Mouse (Mus musculus): Measurements from ENCODE around the gene Thsd4. TPM values are rescaled to one million over a fixed set of nuclear protein-coding genes. Genes with fewer than 3 reads are reported as not detected.

Thsd4 gene
- polyA plus RNA-seq, 1 experiment from 2014 or later = 30.5 TPM

DNA sequence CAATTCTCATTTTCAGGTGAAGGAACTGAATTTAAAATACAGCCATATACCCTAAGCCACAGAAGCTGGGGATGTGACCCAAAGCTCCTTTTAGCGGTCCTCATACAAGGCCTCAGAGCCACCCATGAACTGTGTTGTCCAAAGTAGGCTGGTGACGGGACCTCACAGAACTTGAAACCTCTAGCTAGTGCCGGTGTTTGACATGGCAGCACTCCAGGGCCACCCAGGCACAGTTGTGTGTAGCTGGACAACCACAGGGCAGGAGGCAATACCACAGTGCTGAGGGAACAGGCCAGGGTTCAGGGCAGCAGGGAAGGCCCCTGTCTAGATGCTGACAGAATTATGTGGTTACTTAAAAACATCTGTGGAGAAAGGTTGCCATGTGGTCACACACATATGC, 499.5 kb downstream of the Thsd4 start:
- Histone ChIP-seq H3K9ac (no peak overlapping the region), H3K27me3 (no peaks in the 10 kb centered on the region), H3K4me2 (replicated peaks) (no peak overlapping the region), H3K9me3 (no peaks in the 10 kb centered on the region), H3K4me1 (peaks cover 45% of the 10 kb centered on the region), H3K36me3 (no peaks in the 10 kb centered on the region), H3K4me3 (no peak overlapping the region), H3K27ac (peak overlapping the region; percentile 82)
- ATAC-seq (ENCODE audit: low FRiP score, low read depth) = peak; percentile 85
- 55% methylated on average over 3 of the region's 3 CpGs for whole genome bisulfite sequencing

DNA sequence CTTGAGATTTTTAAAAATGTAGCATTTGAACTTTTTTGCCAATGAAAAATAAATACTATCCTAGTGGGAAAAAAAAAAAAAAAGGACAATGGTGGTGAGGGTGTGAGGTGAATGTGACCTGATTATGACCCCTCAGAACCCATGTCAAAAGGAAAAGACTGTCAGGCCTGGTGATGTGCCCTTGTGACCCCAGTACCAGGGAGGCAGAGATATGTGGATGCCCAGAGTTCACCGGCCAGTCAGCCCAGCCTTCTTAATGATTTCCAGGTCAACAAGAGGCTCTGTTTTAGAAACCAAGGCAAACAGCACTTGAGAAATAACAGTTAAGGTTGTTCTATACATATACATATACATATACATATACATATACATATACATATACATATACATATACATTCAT, 501.4 kb downstream of the Thsd4 start:
- H3K36me3 ChIP-seq = no peaks in the 10 kb centered on the region
- no peak overlapping the region for H3K4me2 ChIP-seq (replicated peaks)
- H3K4me3 ChIP-seq = no peak overlapping the region
- no peak overlapping the region for H3K9ac ChIP-seq
- H3K27ac ChIP-seq = no peak overlapping the region
- ATAC-seq (ENCODE audit: low FRiP score, low read depth) = no peak
- peaks cover 42% of the 10 kb centered on the region for H3K4me1 ChIP-seq
- no peaks in the 10 kb centered on the region for H3K27me3 ChIP-seq
- no peaks in the 10 kb centered on the region for H3K9me3 ChIP-seq
- 15% methylated on average over 1 of the region's 1 CpGs for WGBS

DNA sequence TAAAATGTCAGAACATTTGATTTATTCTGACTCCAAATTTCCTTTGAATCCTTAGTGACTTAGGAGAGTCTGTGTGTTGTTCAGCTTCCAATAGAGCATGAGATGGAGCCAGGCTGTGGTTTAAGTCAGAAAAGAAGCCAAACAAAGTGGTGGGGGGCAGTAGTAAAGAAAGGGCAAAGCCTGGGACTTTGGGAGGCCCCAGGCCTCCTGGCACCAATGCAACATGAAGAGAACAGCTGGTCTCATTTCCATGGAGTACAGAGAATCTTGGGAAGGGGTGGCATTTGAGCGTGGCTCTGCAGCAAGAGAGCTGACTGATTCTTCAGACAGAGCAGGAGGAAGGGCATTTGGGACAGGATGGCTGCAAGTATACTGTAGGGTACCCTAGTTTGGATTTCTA, 511.6 kb downstream of the Thsd4 start:
- H3K9me3 ChIP-seq = no peaks in the 10 kb centered on the region
- H3K4me3 ChIP-seq = no peak overlapping the region
- H3K9ac ChIP-seq = no peak overlapping the region
- ATAC-seq (ENCODE audit: low FRiP score, low read depth) = no peak
- no peaks in the 10 kb centered on the region for H3K36me3 ChIP-seq
- H3K4me1 ChIP-seq = peaks cover 24% of the 10 kb centered on the region
- no peaks in the 10 kb centered on the region for H3K27me3 ChIP-seq
- H3K27ac ChIP-seq = no peak overlapping the region
- WGBS = 58% methylated on average over 1 of the region's 1 CpGs
- H3K4me2 ChIP-seq (replicated peaks) = no peak overlapping the region

DNA sequence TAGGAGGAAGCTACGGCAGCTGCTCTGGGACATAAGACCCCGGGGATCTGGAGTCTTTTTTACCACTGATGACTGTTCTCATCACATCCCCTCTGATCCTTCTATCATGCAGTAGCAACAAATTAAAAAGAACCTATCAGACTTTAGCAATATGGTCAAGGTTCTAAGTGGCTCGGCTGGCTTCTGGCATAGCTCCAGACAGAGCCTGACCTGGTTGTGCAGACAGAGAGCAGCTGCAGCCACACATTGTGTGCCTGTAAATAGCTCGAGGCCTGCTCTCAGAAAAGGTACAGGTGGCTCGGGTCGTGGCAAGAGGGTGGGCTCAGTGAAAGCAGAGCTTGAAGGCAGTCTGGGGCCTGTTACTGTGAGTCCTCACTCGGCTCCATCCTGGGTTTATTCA, 512.9 kb downstream of the Thsd4 start:
- H3K27me3 ChIP-seq = no peaks in the 10 kb centered on the region
- no peaks in the 10 kb centered on the region for H3K36me3 ChIP-seq
- no peak overlapping the region for H3K9ac ChIP-seq
- H3K4me1 ChIP-seq = peaks cover 29% of the 10 kb centered on the region
- no peak overlapping the region for H3K4me2 ChIP-seq (replicated peaks)
- no peaks in the 10 kb centered on the region for H3K9me3 ChIP-seq
- H3K27ac ChIP-seq = peak overlapping the region; percentile 61; the same call in 1 of the 2 replicates
- ATAC-seq (ENCODE audit: low FRiP score, low read depth) = no peak; the same call in 1 of the 2 replicates
- no peak overlapping the region for H3K4me3 ChIP-seq
- 26% methylated on average over 7 of the region's 7 CpGs for WGBS

DNA sequence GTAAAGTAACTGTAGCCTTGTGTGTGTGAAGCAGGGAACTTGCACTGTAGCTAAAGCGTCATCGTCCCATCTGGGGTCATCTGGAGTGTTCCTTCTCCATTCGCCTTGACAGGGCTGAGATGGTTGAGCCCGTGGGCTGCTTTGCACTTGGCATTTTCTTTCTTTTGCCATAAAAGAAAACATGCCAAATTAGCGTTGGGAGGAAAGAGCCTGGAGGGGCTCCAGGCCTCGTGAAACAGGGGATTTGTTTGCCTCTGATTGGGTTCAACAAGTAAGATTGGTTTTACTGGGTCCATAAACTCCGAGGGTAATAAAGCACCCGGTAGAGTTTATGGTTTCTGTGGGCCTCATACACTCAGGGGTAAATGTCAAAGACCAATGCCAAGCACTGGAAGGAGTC, 519.5 kb downstream of the Thsd4 start:
- Histone ChIP-seq H3K27me3 (no peaks in the 10 kb centered on the region), H3K9ac (no peak overlapping the region), H3K4me3 (no peak overlapping the region), H3K4me1 (peaks cover 38% of the 10 kb centered on the region), H3K9me3 (no peaks in the 10 kb centered on the region), H3K36me3 (peaks cover 3% of the 10 kb centered on the region; the same call in 1 of the 2 replicates), H3K27ac (peak overlapping the region; percentile 69; the same call in 1 of the 2 replicates), H3K4me2 (replicated peaks) (peak overlapping the region; percentile 39)
- WGBS = 28% methylated on average over 8 of the region's 8 CpGs
- ATAC-seq (ENCODE audit: low FRiP score, low read depth) = peak; percentile 74; the same call in 1 of the 2 replicates

DNA sequence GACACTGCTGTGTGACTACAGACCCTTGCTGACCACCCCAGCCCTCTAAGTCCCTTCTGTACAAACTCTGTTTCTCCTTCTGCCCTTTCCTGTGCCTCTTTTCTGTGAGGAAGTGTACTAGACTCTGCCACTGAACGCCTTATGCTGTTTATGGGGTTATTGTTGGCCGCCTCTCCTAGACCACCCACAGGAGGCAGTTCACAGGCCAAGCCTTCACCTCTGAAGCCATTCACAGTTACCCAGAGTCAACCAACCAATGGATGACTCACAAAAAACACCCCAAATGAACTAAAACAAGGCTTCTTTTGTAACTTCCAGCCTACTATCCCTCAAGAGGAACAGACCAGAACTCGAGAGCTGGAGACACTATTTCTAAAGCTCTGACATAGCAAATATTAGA, 520.4 kb downstream of the Thsd4 start:
- no peaks in the 10 kb centered on the region for H3K27me3 ChIP-seq
- H3K9ac ChIP-seq = no peak overlapping the region
- WGBS = 53% methylated on average over 3 of the region's 3 CpGs
- H3K4me2 ChIP-seq (replicated peaks) = no peak overlapping the region
- H3K4me1 ChIP-seq = peaks cover 38% of the 10 kb centered on the region
- peak overlapping the region; percentile 63; the same call in 1 of the 2 replicates for H3K27ac ChIP-seq
- peaks cover 9% of the 10 kb centered on the region; the same call in 1 of the 2 replicates for H3K36me3 ChIP-seq
- H3K4me3 ChIP-seq = no peak overlapping the region
- peak; percentile 67 for ATAC-seq (ENCODE audit: low FRiP score, low read depth)
- no peaks in the 10 kb centered on the region for H3K9me3 ChIP-seq

DNA sequence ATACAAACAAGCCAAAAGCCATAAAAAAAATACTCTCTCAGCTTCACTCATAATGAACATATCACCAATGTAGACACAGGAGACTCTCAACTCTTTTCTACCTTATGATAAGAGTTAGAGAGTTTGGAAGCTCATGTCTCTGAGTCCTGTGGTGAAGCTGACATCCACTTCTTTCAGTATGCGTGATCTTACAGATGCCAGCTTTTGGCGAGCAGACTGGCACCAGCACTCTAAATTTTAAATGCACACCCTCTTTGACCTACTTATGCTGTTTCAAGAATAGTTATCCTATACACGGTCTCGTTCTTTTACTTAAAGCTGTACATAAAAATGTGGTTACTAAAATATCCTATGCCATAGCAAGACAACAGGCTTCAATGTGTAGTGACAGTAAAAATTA, 524.1 kb downstream of the Thsd4 start:
- 90% methylated on average over 4 of the region's 4 CpGs for WGBS
- H3K4me3 ChIP-seq = no peak overlapping the region

DNA sequence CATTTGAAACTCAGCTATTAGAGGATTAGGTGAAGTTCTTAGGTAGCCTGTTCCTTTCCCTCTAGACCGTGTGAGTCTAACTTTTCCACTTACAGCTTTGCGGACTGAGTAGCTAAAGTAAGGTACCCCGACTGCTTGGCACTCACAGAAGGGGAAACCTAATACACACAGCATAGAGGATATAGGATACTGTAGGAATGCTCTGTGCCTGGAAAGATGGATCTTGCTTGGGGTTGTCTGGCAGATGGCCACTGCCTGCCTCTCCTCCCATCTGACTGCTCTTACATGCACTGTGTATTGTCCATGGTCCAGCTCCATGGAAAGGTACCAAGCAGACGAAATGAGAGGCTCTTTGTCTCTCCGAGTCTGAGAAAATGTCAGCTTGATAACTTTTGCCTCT, 530.4 kb downstream of the Thsd4 start:
- Histone ChIP-seq H3K9me3 (no peaks in the 10 kb centered on the region), H3K4me1 (no peaks in the 10 kb centered on the region), H3K9ac (no peak overlapping the region), H3K27ac (peak overlapping the region; percentile 67; the same call in 1 of the 2 replicates), H3K4me2 (replicated peaks) (no peak overlapping the region), H3K4me3 (no peak overlapping the region), H3K36me3 (peaks cover 52% of the 10 kb centered on the region), H3K27me3 (no peaks in the 10 kb centered on the region)
- peak; percentile 64 for ATAC-seq (ENCODE audit: low FRiP score, low read depth)
- WGBS = 76% methylated on average over 5 of the region's 5 CpGs

More for the DNA sequence above, 524.1 kb downstream of the Thsd4 start:
- no peak for ATAC-seq (ENCODE audit: low FRiP score, low read depth)
- H3K4me1 ChIP-seq = peaks cover 21% of the 10 kb centered on the region
- no peak overlapping the region for H3K27ac ChIP-seq
- H3K27me3 ChIP-seq = no peaks in the 10 kb centered on the region
- H3K4me2 ChIP-seq (replicated peaks) = no peak overlapping the region
- H3K9me3 ChIP-seq = no peaks in the 10 kb centered on the region
- H3K36me3 ChIP-seq = peaks cover 42% of the 10 kb centered on the region
- no peak overlapping the region for H3K9ac ChIP-seq

DNA sequence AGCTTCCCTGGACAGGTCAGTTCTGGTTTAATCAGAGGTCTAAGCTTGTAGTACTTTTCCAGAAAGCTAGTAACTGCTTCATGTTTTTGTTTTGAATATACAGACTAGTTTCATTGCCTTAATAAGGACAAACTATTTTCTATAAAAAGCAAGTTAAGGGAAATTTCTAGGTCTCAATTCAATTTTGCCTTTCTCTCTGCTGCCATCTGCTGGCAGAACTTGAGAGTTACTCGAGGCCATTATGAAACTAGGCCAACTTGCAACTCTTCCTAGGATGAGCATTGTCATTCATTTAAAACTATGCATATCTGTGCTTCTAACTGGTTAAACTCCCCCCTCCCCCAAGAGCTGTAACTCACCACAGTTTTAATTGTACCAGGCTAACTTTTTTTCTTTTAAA, 532.0 kb downstream of the Thsd4 start:
- H3K4me1 ChIP-seq = no peaks in the 10 kb centered on the region
- no peaks in the 10 kb centered on the region for H3K9me3 ChIP-seq
- 0% methylated on average over 1 of the region's 1 CpGs for WGBS
- H3K9ac ChIP-seq = no peak overlapping the region
- no peak overlapping the region for H3K27ac ChIP-seq
- no peaks in the 10 kb centered on the region for H3K27me3 ChIP-seq
- no peak overlapping the region for H3K4me2 ChIP-seq (replicated peaks)
- peaks cover 55% of the 10 kb centered on the region for H3K36me3 ChIP-seq
- ATAC-seq (ENCODE audit: low FRiP score, low read depth) = no peak
- no peak overlapping the region for H3K4me3 ChIP-seq

DNA sequence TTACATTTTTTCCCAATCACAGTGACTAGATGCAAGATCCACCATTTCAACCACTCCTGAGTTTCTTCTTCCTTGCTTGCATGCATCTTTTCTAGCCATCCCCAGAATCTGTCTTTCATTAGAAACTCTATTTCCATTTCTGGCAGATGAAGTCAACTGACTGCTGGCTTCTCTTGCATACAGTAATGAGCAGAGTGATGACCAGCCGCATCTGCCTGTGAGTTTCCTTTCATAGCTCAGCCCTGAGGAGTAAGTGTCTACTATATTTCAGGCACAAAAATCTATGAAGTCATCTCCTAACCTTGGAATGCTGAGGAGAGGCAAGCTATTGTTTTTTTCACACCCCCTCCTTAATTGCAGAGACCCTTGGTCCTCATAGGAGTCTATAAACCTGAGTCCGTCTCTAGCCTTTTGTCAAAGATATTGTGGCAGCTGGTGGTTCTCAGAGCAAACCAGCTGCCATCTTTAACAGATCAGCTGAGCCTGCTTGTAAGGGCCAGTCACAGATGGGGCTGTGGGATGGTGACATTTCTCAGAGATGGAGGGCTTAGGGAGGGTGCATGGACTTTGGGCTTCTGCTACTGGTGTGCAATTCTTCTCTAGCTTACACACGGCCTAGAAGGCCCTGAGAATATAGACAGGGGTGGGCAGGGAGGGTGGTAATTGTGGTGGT, 535.8 kb downstream of the Thsd4 start:
- Histone ChIP-seq H3K4me3 (no peak overlapping the region), H3K36me3 (peaks cover 57% of the 10 kb centered on the region), H3K27me3 (no peaks in the 10 kb centered on the region), H3K9ac (no peak overlapping the region), H3K4me2 (replicated peaks) (no peak overlapping the region), H3K4me1 (no peaks in the 10 kb centered on the region), H3K27ac (no peak overlapping the region), H3K9me3 (no peaks in the 10 kb centered on the region)
- no peak for ATAC-seq (ENCODE audit: low FRiP score, low read depth)
- 74% methylated on average over 3 of the region's 3 CpGs for WGBS

DNA sequence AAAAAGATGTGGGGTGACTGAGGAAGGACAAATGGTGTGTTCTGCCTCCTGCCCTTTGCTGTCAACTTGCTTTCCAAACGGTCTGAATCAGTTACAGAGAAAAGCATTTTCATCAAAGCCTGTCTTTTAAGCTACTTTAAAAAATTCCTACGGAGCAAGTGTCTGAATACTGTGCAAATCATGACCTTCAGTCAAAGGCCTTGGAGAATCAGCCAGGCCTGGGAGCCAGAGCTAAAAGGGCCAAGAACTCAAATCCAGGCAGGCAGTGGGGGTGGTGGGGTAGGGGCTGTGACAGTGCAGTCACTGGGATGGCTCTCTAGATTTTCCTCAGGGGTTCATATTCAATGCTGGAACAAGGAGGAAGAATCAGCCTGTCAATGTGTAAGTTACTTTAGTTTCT, 540.7 kb downstream of the Thsd4 start:
- H3K4me3 ChIP-seq = no peak overlapping the region
- no peak for ATAC-seq (ENCODE audit: low FRiP score, low read depth)
- no peak overlapping the region for H3K9ac ChIP-seq
- H3K4me2 ChIP-seq (replicated peaks) = no peak overlapping the region
- H3K9me3 ChIP-seq = no peaks in the 10 kb centered on the region
- H3K27me3 ChIP-seq = no peaks in the 10 kb centered on the region
- 72% methylated on average over 2 of the region's 2 CpGs for WGBS
- H3K4me1 ChIP-seq = no peaks in the 10 kb centered on the region
- H3K27ac ChIP-seq = no peak overlapping the region
- peaks cover 64% of the 10 kb centered on the region for H3K36me3 ChIP-seq

DNA sequence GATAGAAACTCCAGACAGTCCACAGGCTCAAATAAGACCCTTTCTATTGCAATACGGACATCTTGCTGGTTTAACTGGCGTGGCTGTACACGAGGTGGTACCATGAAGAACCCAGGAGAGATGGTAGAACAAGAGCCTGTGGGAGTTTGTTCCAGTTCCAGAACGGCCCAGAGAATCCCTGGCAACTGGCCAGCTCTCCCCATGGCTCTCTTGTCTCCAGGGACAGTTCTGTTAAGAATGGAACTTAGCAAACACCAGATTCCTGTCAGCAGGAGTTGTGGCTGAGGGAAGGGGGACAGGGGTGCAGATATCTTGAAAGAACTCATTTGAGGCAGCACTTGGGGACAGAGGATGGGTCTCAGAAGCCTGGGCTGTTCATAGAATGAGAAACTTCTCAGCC, 550.6 kb downstream of the Thsd4 start:
- Histone ChIP-seq H3K4me1 (no peaks in the 10 kb centered on the region), H3K9ac (0 out of 2 replicates have a peak overlapping the region, but pooled peaks have one; percentile 19), H3K9me3 (no peaks in the 10 kb centered on the region), H3K36me3 (peaks cover 23% of the 10 kb centered on the region), H3K4me3 (no peak overlapping the region), H3K27ac (peak overlapping the region; percentile 0; the same call in 1 of the 2 replicates), H3K27me3 (no peaks in the 10 kb centered on the region), H3K4me2 (replicated peaks) (no peak overlapping the region)
- WGBS = 82% methylated on average over 4 of the region's 4 CpGs
- no peak for ATAC-seq (ENCODE audit: low FRiP score, low read depth)

DNA sequence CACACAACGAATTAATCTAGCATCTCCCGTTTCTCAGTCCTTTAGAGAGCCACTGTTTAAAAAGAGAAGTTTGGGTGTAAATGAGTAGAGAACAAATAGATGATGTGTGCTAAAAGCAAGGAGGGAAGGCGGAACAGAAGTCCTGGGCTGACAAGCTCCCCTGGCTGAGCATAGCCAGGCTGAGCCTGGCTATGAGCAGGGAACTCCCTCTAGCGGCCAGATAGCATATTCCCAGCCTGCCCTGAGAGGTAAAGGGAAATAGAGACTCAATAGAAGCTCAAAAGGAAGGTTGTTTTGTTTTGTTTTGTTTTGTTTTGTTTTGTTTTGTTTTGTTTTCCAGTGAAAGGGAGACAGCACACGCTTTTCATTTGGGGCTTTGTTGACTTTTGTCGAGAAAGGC, 552.5 kb downstream of the Thsd4 start:
- peak; percentile 71; the same call in 1 of the 2 replicates for ATAC-seq (ENCODE audit: low FRiP score, low read depth)
- Histone ChIP-seq H3K36me3 (peaks cover 17% of the 10 kb centered on the region), H3K4me3 (no peak overlapping the region), H3K4me2 (replicated peaks) (no peak overlapping the region), H3K27me3 (no peaks in the 10 kb centered on the region), H3K4me1 (peaks cover 17% of the 10 kb centered on the region), H3K9ac (no peak overlapping the region), H3K9me3 (no peaks in the 10 kb centered on the region), H3K27ac (no peak overlapping the region)
- WGBS = 26% methylated on average over 6 of the region's 6 CpGs
